Mouse (Mus musculus): ENCODE results near the gene Tgfb1. TPM values are rescaled to one million over a fixed set of nuclear protein-coding genes. Genes with fewer than 3 reads are reported as not detected.

Gene Tgfb1
- polyA plus RNA-seq (2015; fragmentation: Illumina TruSeq; extraction: RNeasy Lipid Tissue Mini Kit (QIAGEN cat#74804); ENCODE audit: insufficient read depth, low read depth, low replicate concordance): 9.3 TPM

DNA sequence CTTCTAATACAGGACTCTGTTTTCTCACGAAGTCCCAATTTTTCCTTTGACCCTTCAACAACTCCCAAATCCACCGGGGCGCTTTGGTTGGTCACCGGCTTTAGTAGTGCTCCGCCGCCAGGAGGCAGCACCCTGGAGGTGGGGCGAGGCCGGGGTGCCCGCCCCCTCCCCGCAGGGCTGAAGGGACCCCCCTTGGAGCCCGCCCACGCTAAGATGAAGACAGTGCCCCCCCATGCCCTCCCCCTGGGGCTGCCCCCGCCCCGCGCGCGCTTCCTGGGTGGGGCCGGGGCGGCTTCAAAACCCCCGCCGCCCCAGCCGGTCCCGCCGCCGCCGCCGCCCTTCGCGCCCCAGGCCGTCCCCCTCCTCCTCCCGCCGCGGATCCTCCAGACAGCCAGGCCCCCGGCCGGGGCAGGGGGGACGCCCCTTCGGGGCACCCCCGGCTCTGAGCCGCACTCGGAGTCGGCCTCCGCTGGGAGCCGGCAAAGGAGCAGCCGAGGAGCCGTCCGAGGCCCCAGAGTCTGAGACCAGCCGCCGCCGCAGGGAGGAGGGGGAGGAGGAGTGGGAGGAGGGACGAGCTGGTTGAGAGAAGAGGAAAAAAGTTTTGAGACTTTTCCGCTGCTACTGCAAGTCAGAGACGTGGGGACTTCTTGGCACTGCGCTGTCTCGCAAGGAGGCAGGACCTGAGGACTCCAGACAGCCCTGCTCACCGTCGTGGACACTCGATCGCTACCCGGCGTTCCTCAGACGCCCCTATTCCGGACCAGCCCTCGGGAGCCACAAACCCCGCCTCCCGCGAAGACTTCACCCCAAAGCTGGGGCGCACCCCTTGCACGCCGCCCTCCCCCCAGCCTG lies at the start of gene Tgfb1:
Gene Tgfb1, plus strand, starts transcription at position 323 of the 852 bp plus-strand sequence.

DNA sequence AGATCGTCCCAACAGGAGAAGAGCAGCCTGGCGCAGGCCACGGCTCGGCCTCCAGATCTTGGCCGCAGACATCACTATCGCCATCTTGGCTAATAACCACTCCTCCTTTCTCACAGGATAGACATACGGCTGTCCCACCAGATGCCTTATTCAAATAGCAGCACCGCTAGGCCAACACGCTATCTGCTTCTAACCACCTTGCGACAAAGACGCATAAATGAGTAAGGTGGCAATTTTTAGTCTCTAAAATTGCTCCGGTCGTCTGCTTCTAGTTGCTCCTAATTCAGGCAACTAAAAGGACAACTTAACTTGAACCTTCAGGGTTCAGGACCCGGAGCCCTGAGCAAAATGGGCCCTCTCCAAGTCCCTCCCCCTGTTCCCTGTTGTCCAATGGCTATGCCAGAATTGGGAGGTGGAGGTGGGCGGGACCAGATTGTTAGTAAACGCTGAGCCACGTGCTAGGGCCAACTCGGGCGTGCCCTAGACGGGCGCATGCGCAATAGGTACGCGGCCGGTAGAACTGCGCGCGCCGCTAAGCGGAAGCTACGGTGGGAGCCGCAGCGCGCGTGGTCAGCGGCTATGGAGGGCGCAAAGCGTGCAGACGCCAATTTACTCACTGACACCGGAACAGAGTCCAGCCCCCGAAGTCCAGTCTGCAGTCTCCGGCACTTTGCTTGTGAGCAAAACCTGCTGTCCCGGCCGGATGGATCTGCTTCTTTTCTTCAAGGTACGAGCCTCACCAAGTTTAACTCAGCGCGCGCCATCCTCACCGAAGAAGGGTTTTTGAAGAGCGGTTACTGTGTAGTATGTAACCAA lies 27.9 kb upstream of the Tgfb1 start, which contains the start of the genes Bckdha and Exosc5:
Gene Bckdha, minus strand, starts transcription at position 325 of the 816 bp plus-strand sequence.
Gene Exosc5, plus strand, starts transcription at position 508 of the 816 bp plus-strand sequence.

DNA sequence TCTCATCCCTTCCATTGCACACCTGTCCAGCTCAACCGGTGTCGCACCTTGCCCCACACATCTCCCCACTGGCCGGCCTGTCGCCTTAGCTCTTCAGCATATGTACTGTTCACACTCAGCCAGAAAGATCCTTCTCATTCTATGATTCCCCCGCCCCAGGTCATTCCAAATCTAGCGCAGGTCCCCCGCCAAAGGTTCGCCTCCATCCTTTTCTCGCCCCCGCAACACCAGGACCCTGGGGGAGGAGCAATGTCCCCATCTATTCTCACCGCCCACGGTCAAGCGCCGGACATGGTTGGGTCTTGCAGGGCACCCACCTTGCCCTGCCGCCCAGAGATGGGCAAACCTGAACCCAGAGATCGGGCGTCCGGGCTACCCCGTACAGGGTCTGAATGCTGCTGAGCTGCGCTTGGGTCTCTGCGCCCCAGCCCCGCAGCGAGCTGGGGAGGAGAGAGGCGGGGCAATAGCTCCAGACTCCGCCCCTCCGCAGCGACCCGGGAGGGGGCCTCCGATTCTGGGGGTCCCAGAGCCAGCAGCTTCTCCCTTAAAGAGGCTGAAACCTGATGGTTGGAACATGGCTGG lies 12.0 kb upstream of the Tgfb1 start, which contains the start of gene Tmem91:
Gene Tmem91, minus strand, starts transcription at position 448 of the 582 bp plus-strand sequence.

DNA sequence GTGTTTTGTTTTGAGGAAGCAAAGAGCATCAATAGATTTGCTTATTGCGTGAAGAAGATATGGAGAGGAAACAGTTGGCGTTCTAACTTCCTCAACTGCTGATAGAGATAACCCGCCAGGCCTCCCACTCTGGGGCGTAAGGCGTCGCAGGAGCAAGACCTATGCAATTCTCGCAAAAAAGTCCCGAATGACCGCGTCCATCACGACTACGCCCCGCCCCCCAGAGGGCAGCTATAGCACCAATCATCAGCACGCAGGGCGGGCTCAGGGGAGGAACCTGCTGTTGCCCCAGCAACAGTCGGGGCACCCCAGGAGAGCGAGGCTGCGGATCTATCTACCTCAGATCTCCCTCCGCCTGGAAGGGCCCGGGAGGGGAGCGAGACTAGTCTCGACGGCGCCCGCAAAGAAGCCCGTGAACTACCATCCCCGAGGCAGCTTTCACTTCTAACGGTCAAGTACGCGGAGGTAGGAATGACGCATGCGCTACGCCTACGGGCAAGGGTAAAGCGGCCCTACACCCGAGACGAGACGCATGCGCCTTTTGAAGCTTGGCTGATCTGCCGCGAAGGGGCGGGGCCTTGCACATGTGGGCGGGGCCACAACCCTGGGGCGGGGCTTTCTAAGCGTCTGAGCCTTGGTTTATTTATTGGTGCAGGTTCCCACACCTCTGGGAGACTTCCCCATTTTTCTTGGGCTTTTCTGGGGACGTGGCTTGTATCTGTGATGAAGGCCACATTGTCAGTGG lies 6.1 kb upstream of the Tgfb1 start, which contains the start of gene B9d2:
Gene B9d2, plus strand, starts transcription at position 267 of the 745 bp plus-strand sequence.

DNA sequence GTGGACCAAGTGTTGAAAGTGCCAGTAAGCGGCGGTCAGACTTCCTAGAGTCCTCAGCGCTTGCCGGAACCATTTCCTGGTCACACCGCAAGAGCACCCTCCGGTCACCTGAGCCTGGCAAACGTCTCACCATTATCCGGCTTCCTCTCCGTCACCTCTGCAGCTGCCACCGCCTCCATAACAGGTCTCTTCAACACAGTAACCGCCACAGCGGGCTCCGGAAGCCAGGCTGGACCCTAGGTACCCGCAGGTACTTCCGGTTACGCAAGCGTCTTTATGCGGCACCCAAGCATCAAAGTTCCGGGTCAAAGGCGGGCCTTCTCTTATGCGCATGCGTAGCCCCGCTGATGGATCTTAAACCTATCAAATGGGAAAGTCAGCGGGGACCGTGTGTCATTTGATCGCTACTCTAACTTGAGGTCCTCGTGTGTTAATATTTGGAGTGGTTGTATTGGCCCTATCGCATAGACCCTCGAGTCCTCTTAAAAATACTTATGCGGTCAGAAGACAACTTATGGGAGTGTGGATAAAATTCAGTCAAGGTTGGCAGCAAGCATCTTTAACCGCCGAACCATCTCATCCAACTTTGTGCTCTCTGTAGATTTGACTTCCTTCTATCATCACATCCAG lies 32.1 kb downstream of the Tgfb1 start, which contains the start of gene Ccdc97:
Gene Ccdc97, minus strand, starts transcription at position 301 of the 630 bp plus-strand sequence.

Other genes starting within 250 kb of the Tgfb1 start
- 10.8 TPM for gene Ceacam1, start 209.4 kb upstream of the Tgfb1 start, polyA plus RNA-seq (2015; fragmentation: Illumina TruSeq; extraction: RNeasy Lipid Tissue Mini Kit (QIAGEN cat#74804); ENCODE audit: insufficient read depth, low read depth, low replicate concordance)
- not detected for gene Ceacam2, start 147.1 kb upstream of the Tgfb1 start, polyA plus RNA-seq (2015; fragmentation: Illumina TruSeq; extraction: RNeasy Lipid Tissue Mini Kit (QIAGEN cat#74804); ENCODE audit: insufficient read depth, low read depth, low replicate concordance)
- not detected for gene Erich4, start 71.1 kb upstream of the Tgfb1 start, polyA plus RNA-seq (2015; fragmentation: Illumina TruSeq; extraction: RNeasy Lipid Tissue Mini Kit (QIAGEN cat#74804); ENCODE audit: insufficient read depth, low read depth, low replicate concordance)
- gene Dmac2, start 67.6 kb upstream of the Tgfb1 start, polyA plus RNA-seq (2015; fragmentation: Illumina TruSeq; extraction: RNeasy Lipid Tissue Mini Kit (QIAGEN cat#74804); ENCODE audit: insufficient read depth, low read depth, low replicate concordance): 14.6 TPM
- gene B3gnt8, start 60.3 kb upstream of the Tgfb1 start, polyA plus RNA-seq (2015; fragmentation: Illumina TruSeq; extraction: RNeasy Lipid Tissue Mini Kit (QIAGEN cat#74804); ENCODE audit: insufficient read depth, low read depth, low replicate concordance): 1.2 TPM
- gene Bckdha, start 28.0 kb upstream of the Tgfb1 start, polyA plus RNA-seq (2015; fragmentation: Illumina TruSeq; extraction: RNeasy Lipid Tissue Mini Kit (QIAGEN cat#74804); ENCODE audit: insufficient read depth, low read depth, low replicate concordance): 34.9 TPM
- 14.8 TPM for gene Exosc5, start 27.8 kb upstream of the Tgfb1 start, polyA plus RNA-seq (2015; fragmentation: Illumina TruSeq; extraction: RNeasy Lipid Tissue Mini Kit (QIAGEN cat#74804); ENCODE audit: insufficient read depth, low read depth, low replicate concordance)
- not detected for gene Tmem91, start 11.8 kb upstream of the Tgfb1 start, polyA plus RNA-seq (2015; fragmentation: Illumina TruSeq; extraction: RNeasy Lipid Tissue Mini Kit (QIAGEN cat#74804); ENCODE audit: insufficient read depth, low read depth, low replicate concordance)
- gene B9d2, start 6.2 kb upstream of the Tgfb1 start, polyA plus RNA-seq (2015; fragmentation: Illumina TruSeq; extraction: RNeasy Lipid Tissue Mini Kit (QIAGEN cat#74804); ENCODE audit: insufficient read depth, low read depth, low replicate concordance): 5.2 TPM
- gene Ccdc97, start 32.1 kb downstream of the Tgfb1 start, polyA plus RNA-seq (2015; fragmentation: Illumina TruSeq; extraction: RNeasy Lipid Tissue Mini Kit (QIAGEN cat#74804); ENCODE audit: insufficient read depth, low read depth, low replicate concordance): 13.9 TPM
- gene Hnrnpul1, start 67.8 kb downstream of the Tgfb1 start, polyA plus RNA-seq (2015; fragmentation: Illumina TruSeq; extraction: RNeasy Lipid Tissue Mini Kit (QIAGEN cat#74804); ENCODE audit: insufficient read depth, low read depth, low replicate concordance): 15.3 TPM
- 25.0 TPM for gene Axl, start 101.7 kb downstream of the Tgfb1 start, polyA plus RNA-seq (2015; fragmentation: Illumina TruSeq; extraction: RNeasy Lipid Tissue Mini Kit (QIAGEN cat#74804); ENCODE audit: insufficient read depth, low read depth, low replicate concordance)
- gene Cyp2s1, start 129.9 kb downstream of the Tgfb1 start, polyA plus RNA-seq (2015; fragmentation: Illumina TruSeq; extraction: RNeasy Lipid Tissue Mini Kit (QIAGEN cat#74804); ENCODE audit: insufficient read depth, low read depth, low replicate concordance): 7.6 TPM
- gene Cyp2b10, start 210.6 kb downstream of the Tgfb1 start, polyA plus RNA-seq (2015; fragmentation: Illumina TruSeq; extraction: RNeasy Lipid Tissue Mini Kit (QIAGEN cat#74804); ENCODE audit: insufficient read depth, low read depth, low replicate concordance): not detected

All from pancreas, adult 10 weeks (tissue).